Mouse (Mus musculus) neural tube, embryonic 13.5 days (tissue): ENCODE measurements around the gene Ggact. TPM values are rescaled to one million over a fixed set of nuclear protein-coding genes. Genes with fewer than 3 reads are reported as not detected.

ENCODE experiments used
- ATAC-seq: fragments of 200-750 bp; cut with Nextera tagmentation; 2 replicates; pipeline ENCODE4 v1.8.0; 2017; ENCODE audit warnings: low read depth, mild to moderate bottlenecking, moderate TSS enrichment, moderate library complexity
- H3K27ac ChIP-seq: fragments of 300-500 bp; sonication (generic); replicated peaks from 2 replicates; pipeline ENCODE4 v1.5.1; 2015; ENCODE audit warnings: moderate library complexity, mild to moderate bottlenecking, inconsistent platforms
- H3K27me3 ChIP-seq: fragments of 300-500 bp; sonication (generic); 2 replicates; pipeline ENCODE4 v1.6.1; 2015; ENCODE audit warnings: mild to moderate bottlenecking, inconsistent platforms
- H3K36me3 ChIP-seq: fragments of 300-500 bp; sonication (generic); 2 replicates; pipeline ENCODE4 v1.6.1; 2015; ENCODE audit warnings: mild to moderate bottlenecking, inconsistent platforms
- H3K4me1 ChIP-seq: fragments of 300-500 bp; sonication (generic); replicated peaks from 2 replicates; pipeline ENCODE4 v1.6.1; 2015; ENCODE audit warnings: inconsistent platforms
- H3K4me2 ChIP-seq: fragments of 300-500 bp; sonication (generic); 2 replicates; pipeline ENCODE4 v1.6.1; 2015; ENCODE audit warnings: inconsistent platforms, mild to moderate bottlenecking, moderate library complexity
- H3K4me3 ChIP-seq: fragments of 300-500 bp; sonication (generic); 2 replicates; pipeline ENCODE4 v1.5.1; 2015; ENCODE audit warnings: mild to moderate bottlenecking, inconsistent platforms
- H3K9ac ChIP-seq: fragments of 300-500 bp; sonication (generic); 2 replicates; pipeline ENCODE4 v1.6.1; 2015; ENCODE audit warnings: moderate library complexity, mild to moderate bottlenecking, inconsistent platforms
- H3K9me3 ChIP-seq: fragments of 300-500 bp; sonication (generic); 2 replicates; pipeline ENCODE4 v1.6.1; 2016; ENCODE audit warnings: inconsistent platforms
- WGBS: fragments of 180-500 bp; shearing (Covaris S2); methylation state at CpG from one replicate; pipeline ENCODE4 v1.1.7; 2015; 5-methylcytosine and 5-hydroxymethylcytosine counted together
- polyA plus RNA-seq: library from polyadenylated mRNA; unstranded; fragments of >200 nt; fragmentation: Nextera tagmentation; extraction: Ambion mirVana; gene quantifications from 2 replicates; pipeline ENCODE4 v1.2.1, GENCODE M21; 2015

The Ggact gene
- polyA plus RNA-seq, 1 experiment from 2014 or later = 9.4 TPM

DNA sequence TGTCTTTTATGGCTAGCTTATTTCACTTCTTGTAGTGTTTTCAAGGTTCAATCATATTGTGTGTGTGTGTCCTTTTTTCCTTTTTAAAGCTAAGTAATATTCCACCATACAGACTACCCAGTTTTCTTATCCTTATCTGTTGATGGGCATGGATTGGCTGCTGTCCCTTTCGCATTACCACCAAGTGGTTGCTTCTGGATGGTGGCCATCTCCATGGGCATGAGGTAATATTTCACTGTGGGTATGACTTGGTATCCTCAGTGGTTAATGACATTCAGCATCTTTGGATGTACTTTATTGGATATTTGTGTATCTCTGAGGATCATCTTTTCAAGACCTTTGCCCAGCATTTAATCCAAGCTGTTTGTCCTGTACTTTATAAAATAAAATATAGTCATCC, 17.5 kb downstream of the Ggact start:
- Histone ChIP-seq H3K27ac (no peak overlapping the region), H3K4me2 (no peak overlapping the region), H3K4me3 (no peak overlapping the region), H3K9ac (no peak overlapping the region), H3K9me3 (no peaks in the 10 kb centered on the region), H3K36me3 (peaks cover 11% of the 10 kb centered on the region; the same call in 1 of the 2 replicates), H3K4me1 (0 out of 2 replicates have a peak, but pooled peaks cover 5% of the 10 kb centered on the region), H3K27me3 (no peaks in the 10 kb centered on the region)
- no peak for ATAC-seq
- 97% methylated on average over 1 of the region's 1 CpGs for WGBS

DNA sequence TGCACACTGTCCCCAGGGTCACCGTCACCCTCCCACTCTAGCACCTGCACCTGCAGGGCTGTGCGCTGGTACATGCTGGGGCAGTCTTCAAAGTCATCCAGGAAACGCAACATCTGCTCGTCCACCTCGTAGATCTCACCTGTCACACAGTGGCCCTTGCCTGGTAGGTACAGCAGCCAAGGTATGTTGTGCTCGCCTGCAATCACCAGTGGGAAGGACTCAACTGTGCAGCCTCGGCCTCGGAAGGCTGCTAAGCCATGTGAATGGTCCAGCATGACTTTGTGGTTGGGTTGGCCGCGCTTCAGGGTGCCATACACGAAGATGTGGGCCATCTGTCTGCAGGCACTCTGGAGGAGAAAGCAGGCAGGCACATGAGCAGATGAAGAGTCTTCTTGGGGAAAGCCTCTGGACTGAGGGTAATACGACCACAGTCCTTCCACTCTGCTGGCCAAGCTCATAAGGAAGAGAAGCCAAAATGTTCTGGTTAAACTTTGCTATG, 22.0 kb downstream of the Ggact start:
- peaks cover 11% of the 10 kb centered on the region; the same call in 1 of the 2 replicates for H3K36me3 ChIP-seq
- no peaks in the 10 kb centered on the region for H3K9me3 ChIP-seq
- H3K27me3 ChIP-seq = no peaks in the 10 kb centered on the region
- no peak overlapping the region for H3K9ac ChIP-seq
- no peak overlapping the region for H3K27ac ChIP-seq
- H3K4me2 ChIP-seq = no peak overlapping the region
- 91% methylated on average over 12 of the region's 12 CpGs for WGBS
- ATAC-seq = no peak
- no peak overlapping the region for H3K4me3 ChIP-seq
- H3K4me1 ChIP-seq = 0 out of 2 replicates have a peak, but pooled peaks cover 5% of the 10 kb centered on the region

DNA sequence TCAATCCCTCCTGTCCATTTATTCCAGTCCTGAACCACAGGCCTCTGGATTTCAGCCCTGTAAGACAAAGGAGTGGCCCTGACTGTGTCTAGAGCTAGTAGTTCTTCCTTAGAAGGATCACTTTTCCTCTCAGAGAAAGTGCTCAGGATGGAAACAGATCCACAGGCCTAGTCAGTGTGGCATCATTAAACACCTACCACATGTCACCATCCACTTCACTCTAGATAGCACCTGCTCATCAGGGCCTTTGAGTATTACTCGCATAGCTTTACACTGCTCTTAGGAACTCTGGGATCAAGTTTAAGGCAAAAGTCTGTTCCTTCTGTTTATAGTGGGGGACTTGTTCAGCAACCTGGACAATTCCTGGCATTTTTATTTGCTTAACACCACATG, 25.1 kb downstream of the Ggact start:
- H3K4me3 ChIP-seq = no peak overlapping the region
- WGBS = 97% methylated on average over 1 of the region's 1 CpGs
- no peak overlapping the region for H3K4me2 ChIP-seq

DNA sequence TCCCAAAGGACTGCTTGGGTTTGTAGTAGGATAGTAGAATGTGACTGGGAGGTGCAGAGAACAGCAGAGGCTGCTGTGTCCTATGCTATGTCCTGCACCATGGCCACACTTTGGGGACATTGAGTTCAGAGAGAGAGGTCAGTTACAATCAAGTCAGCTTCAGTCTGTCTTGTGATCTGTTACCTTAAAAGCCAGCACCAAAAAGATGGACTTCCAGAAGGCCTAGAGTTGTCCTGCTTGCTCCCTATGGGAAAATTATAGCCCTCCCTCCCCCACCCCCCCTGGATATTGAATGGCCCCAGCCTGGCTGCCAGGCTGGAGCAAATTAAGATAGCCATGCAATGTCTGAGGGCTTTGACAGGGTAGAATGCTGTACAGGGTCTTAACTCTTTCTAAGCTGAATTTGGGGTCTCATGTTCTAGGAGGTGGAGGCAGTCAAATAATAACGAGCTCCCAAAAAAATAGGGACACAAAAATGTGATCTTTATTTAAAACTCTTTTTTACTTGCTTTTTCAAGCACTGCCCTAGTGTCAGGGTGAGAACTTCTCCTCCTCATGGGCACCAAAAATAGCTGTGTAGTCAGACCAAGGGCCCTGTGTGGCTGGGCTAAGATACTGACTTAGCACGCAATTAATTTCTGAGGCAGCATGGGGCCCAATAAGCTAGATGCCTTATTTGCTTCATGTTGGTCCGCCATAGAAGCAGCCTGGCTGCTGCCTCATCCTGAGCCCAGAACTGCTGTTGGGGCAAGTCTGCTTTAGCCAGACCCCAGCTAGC, 25.7 kb downstream of the Ggact start:
- H3K9me3 ChIP-seq = no peaks in the 10 kb centered on the region
- no peak overlapping the region for H3K9ac ChIP-seq
- H3K27ac ChIP-seq = no peak overlapping the region
- peaks cover 19% of the 10 kb centered on the region for H3K4me1 ChIP-seq
- H3K27me3 ChIP-seq = no peaks in the 10 kb centered on the region
- 84% methylated on average over 3 of the region's 3 CpGs for WGBS
- H3K4me3 ChIP-seq = no peak overlapping the region
- H3K36me3 ChIP-seq = peaks cover 11% of the 10 kb centered on the region; the same call in 1 of the 2 replicates
- ATAC-seq = no peak
- H3K4me2 ChIP-seq = no peak overlapping the region

More for the DNA sequence above, 25.1 kb downstream of the Ggact start:
- no peak overlapping the region for H3K27ac ChIP-seq
- peaks cover 11% of the 10 kb centered on the region; the same call in 1 of the 2 replicates for H3K36me3 ChIP-seq
- no peak overlapping the region for H3K9ac ChIP-seq
- no peaks in the 10 kb centered on the region for H3K27me3 ChIP-seq
- H3K4me1 ChIP-seq = peaks cover 13% of the 10 kb centered on the region
- no peak for ATAC-seq
- no peaks in the 10 kb centered on the region for H3K9me3 ChIP-seq

DNA sequence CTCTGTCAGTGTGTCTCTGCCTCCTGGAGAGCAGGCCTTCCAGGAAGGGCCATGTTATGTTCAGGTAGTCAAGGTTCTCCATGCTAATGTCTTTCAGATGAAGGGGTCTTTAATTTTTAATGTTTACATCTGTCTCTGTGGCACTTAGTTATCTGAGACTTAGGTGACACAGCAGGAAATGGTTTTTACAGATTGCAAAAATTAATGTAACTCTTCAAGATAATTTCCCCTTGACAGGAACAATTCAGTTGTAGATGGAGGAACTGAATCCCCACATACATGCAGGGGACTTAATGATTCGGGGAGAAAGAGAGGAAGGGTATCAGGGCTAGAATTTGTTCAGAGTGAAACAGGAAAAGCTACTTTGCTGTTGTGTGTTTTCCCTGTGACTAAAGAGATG, 26.3 kb downstream of the Ggact start:
- no peak for ATAC-seq
- Histone ChIP-seq H3K27me3 (no peaks in the 10 kb centered on the region), H3K9ac (no peak overlapping the region), H3K27ac (no peak overlapping the region), H3K4me3 (no peak overlapping the region), H3K9me3 (no peaks in the 10 kb centered on the region), H3K4me1 (peaks cover 25% of the 10 kb centered on the region), H3K36me3 (peaks cover 11% of the 10 kb centered on the region; the same call in 1 of the 2 replicates), H3K4me2 (no peak overlapping the region)
- 97% methylated on average over 1 of the region's 1 CpGs for WGBS

DNA sequence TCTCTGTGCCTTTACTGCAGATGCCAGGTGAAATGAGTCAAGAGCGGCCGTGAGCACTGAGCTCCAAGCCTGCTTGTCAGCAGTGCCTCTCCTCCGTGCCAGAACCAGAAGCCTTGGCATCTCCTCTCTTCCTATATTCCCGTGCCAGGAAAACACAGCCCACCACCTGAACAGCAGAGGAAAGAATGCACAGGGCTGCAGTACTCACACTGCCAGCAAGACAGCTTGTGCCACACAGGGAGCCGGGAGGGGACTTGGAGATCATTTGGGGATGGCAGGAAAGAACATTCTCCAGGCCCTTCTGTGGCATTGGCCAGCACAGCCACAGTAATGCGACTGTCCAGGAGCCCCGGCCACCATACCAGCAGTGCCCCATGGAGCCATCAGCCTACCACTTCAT, 27.7 kb downstream of the Ggact start:
- Histone ChIP-seq H3K4me3 (no peak overlapping the region), H3K9me3 (no peaks in the 10 kb centered on the region), H3K4me2 (no peak overlapping the region), H3K27me3 (no peaks in the 10 kb centered on the region), H3K36me3 (no peaks in the 10 kb centered on the region), H3K9ac (no peak overlapping the region), H3K27ac (no peak overlapping the region), H3K4me1 (peaks cover 32% of the 10 kb centered on the region)
- 88% methylated on average over 7 of the region's 7 CpGs for WGBS
- ATAC-seq = no peak

DNA sequence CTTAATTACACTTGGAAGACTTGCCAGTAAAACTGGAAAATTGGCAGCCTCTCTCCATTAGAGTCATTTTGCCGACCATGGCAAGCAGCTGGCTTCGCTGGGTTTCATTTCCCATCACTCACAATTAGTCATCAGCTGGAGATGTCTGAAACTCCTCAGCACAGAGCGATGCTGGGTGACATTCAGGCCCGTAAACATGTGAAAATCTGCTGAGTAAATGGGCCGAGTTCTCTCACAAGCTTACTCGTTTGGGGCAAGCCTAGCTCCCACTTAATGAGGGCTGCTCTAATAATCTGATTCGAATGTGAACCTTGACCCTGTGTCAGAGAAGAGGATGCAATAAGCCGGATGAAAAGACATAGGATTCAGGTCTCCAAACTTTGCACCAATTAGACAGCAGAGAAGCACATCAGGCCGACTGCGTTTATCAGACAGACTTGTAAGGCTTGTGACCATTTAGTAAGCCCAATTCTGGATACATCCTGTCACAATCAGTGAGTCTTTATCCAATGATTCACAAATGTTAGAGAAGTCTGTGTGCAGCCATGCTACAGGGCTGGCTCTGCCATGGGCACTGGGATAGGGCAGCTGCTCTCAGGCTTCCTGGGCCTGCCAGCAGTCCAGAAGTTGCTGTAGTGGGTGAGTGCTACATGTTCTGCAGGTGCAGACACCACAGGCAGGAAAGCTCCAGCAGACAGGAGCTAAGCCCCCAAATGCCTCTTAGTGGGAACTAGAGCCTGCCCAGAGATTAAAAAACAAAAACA, 29.6 kb downstream of the Ggact start:
- peak; percentile 74 for ATAC-seq
- Histone ChIP-seq H3K36me3 (no peaks in the 10 kb centered on the region), H3K9me3 (no peaks in the 10 kb centered on the region), H3K4me3 (no peak overlapping the region), H3K4me2 (no peak overlapping the region), H3K27me3 (0 out of 2 replicates have a peak, but pooled peaks cover 5% of the 10 kb centered on the region), H3K4me1 (peaks cover 39% of the 10 kb centered on the region), H3K27ac (peak overlapping the region; percentile 72; the same call in 1 of the 2 replicates), H3K9ac (peak overlapping the region; percentile 1; the same call in 1 of the 2 replicates)
- WGBS = 48% methylated on average over 10 of the region's 10 CpGs

DNA sequence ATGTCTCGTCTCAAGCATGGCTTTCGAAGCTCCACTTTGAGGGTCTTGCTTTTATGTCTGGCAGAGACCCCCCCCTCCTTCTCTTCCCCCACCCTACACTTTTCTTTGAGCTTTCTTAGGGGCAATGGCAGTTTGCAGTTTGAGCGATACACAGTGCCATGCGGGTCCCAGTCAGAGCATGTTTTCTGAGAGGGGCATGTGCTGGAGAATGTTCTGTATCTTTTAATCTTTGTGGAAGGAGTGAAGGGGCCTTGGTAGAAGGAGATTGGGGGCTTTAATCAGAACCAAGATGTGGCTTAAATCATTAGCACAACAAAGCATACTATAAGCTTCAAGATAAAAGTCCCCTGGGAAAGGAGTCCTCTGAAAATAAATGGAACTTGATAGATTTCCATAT, 30.1 kb downstream of the Ggact start:
- H3K9ac ChIP-seq = no peak overlapping the region
- no peaks in the 10 kb centered on the region for H3K9me3 ChIP-seq
- WGBS = 45% methylated on average over 4 of the region's 4 CpGs
- H3K36me3 ChIP-seq = no peaks in the 10 kb centered on the region
- peaks cover 39% of the 10 kb centered on the region for H3K4me1 ChIP-seq
- no peak overlapping the region for H3K4me3 ChIP-seq
- peak; percentile 17; the same call in 1 of the 2 replicates for ATAC-seq
- H3K27ac ChIP-seq = peak overlapping the region; percentile 72
- H3K27me3 ChIP-seq = peaks cover 9% of the 10 kb centered on the region; the same call in 1 of the 2 replicates
- no peak overlapping the region for H3K4me2 ChIP-seq

DNA sequence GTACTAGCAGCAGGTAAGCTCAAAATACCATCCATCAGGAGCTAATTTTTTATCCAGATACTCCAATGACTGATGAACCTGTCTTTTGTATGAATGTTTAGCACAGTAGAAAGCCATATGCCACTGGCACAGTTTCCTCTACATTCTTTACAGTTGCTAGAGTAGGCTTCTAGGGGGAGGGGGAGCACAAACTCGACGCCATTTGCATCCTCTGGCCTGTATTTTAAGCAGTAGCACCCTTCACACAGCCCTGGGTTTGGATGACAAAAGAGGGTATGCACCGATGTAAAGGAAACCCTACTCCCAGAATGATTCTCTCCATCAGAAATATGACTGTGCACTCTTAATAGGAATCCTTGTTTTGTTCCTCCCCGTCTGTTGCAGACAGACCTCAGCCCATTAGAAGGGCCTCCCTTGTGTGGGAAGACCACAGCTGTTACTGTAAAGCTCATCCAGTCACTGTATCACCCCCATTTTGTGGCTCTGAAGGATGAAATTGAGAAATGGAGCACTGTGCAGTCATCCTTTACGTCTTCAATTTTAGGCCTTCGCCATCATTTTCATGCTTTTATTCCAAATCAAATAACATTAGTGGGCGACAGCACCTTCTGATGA, 30.7 kb downstream of the Ggact start:
- H3K9me3 ChIP-seq = no peaks in the 10 kb centered on the region
- 47% methylated on average over 7 of the region's 7 CpGs for WGBS
- H3K4me1 ChIP-seq = peaks cover 39% of the 10 kb centered on the region
- H3K27me3 ChIP-seq = peaks cover 11% of the 10 kb centered on the region; the same call in 1 of the 2 replicates
- no peak overlapping the region for H3K4me2 ChIP-seq
- no peak overlapping the region for H3K4me3 ChIP-seq
- H3K9ac ChIP-seq = no peak overlapping the region
- peak overlapping the region; percentile 72 for H3K27ac ChIP-seq
- H3K36me3 ChIP-seq = no peaks in the 10 kb centered on the region
- ATAC-seq = peak; percentile 72

DNA sequence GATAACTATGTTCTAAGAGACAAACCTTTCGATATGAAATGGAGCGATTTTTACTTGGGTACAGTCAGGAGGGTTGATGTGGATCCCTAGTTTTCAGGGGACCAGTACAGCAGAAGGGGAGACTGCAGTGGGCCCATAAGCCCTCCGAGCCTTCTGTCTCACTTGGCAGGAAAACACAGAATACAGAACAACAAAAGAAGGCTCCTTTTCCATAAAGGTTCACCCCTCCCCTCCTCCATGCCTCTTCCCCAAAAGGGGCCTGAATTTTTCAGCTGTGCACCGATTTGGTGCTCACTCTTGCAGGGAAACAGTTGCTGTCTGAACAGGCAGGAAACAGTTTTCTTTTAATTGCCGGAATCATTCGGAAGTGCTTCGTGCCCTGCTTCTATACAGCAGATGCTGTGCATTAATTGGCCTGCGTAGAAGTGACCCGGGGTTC, 31.3 kb downstream of the Ggact start:
- peak; percentile 61; the same call in 1 of the 2 replicates for ATAC-seq
- Histone ChIP-seq H3K4me3 (no peak overlapping the region), H3K9ac (peak overlapping the region; percentile 17; the same call in 1 of the 2 replicates), H3K9me3 (no peaks in the 10 kb centered on the region), H3K27ac (peak overlapping the region; percentile 72), H3K27me3 (peaks cover 11% of the 10 kb centered on the region; the same call in 1 of the 2 replicates), H3K4me2 (no peak overlapping the region), H3K36me3 (no peaks in the 10 kb centered on the region), H3K4me1 (peaks cover 34% of the 10 kb centered on the region)
- 33% methylated on average over 9 of the region's 9 CpGs for whole genome bisulfite sequencing

DNA sequence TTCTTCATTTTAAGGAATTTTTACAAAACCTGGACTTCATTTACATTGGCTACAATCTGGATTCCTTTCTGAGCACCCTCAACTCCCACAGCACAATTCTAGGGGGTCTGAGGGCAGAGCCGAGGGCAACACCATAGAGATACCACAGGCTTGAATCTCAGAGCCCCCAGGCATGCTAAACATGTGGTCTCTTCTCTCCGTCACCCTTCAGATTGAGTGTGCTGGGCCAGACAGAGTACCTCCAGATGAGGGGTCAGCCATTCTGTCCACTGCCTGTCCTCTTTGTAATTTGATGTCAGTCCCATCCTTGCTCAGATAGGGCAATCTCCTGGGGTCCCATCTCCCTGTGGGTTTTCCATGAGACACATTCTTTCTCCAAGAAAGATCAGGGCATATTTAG, 31.9 kb downstream of the Ggact start:
- Histone ChIP-seq H3K27ac (peak overlapping the region; percentile 72), H3K9me3 (no peaks in the 10 kb centered on the region), H3K9ac (peak overlapping the region; percentile 17; the same call in 1 of the 2 replicates), H3K36me3 (no peaks in the 10 kb centered on the region), H3K4me3 (no peak overlapping the region), H3K4me2 (no peak overlapping the region), H3K4me1 (peaks cover 34% of the 10 kb centered on the region), H3K27me3 (peaks cover 11% of the 10 kb centered on the region; the same call in 1 of the 2 replicates)
- 29% methylated on average over 2 of the region's 2 CpGs for WGBS
- no peak for ATAC-seq
